Mouse (Mus musculus) thymus, postnatal 14 days (tissue): ENCODE measurements around the gene 4930523C07Rik.

Experiments
- DNase-seq: peaks from one replicate; pipeline ENCODE4 v3.0.0; 2021

Gene 4930523C07Rik

GRCm38 (mm10) chr1:160046786-160047185 lies 2.6 kb downstream of the 4930523C07Rik start:
- no peak for DNase-seq

- DNase-seq: no peak
Measured at GRCm38 (mm10) chr1:160047481-160047931, 3.3 kb downstream of the 4930523C07Rik start.

GRCm38 (mm10) chr1:160049131-160049880 lies 5.1 kb downstream of the 4930523C07Rik start:
- no peak for DNase-seq

GRCm38 (mm10) chr1:160050898-160051297 lies 6.7 kb downstream of the 4930523C07Rik start:
- DNase-seq: no peak

GRCm38 (mm10) chr1:160052556-160053315 lies 8.6 kb downstream of the 4930523C07Rik start:
- no peak for DNase-seq

- DNase-seq: peak; percentile 42
Measured at GRCm38 (mm10) chr1:160053510-160054305, 9.5 kb downstream of the 4930523C07Rik start.

- DNase-seq: no peak
Measured at GRCm38 (mm10) chr1:160054366-160055078, 10.3 kb downstream of the 4930523C07Rik start.

- no peak for DNase-seq
Measured at GRCm38 (mm10) chr1:160057657-160058056, 13.5 kb downstream of the 4930523C07Rik start.

- DNase-seq: no peak
Measured at GRCm38 (mm10) chr1:160059908-160060307, 15.7 kb downstream of the 4930523C07Rik start.

GRCm38 (mm10) chr1:160060542-160060941 lies 16.4 kb downstream of the 4930523C07Rik start:
- no peak for DNase-seq

GRCm38 (mm10) chr1:160061321-160061720 lies 17.1 kb downstream of the 4930523C07Rik start:
- no peak for DNase-seq

- peak; percentile 82 for DNase-seq
Measured at GRCm38 (mm10) chr1:160061725-160062366, 17.7 kb downstream of the 4930523C07Rik start.

- DNase-seq: no peak
Measured at GRCm38 (mm10) chr1:160064547-160065144, 20.5 kb downstream of the 4930523C07Rik start.

- peak; percentile 74 for DNase-seq
Measured at GRCm38 (mm10) chr1:160078882-160079661, 34.9 kb downstream of the 4930523C07Rik start.

GRCm38 (mm10) chr1:160080800-160081436 lies 36.7 kb downstream of the 4930523C07Rik start:
- DNase-seq: peak; percentile 90

GRCm38 (mm10) chr1:160082647-160083046 lies 38.5 kb downstream of the 4930523C07Rik start:
- no peak for DNase-seq

GRCm38 (mm10) chr1:160084239-160084638 lies 40.1 kb downstream of the 4930523C07Rik start:
- no peak for DNase-seq

- DNase-seq: no peak
Measured at GRCm38 (mm10) chr1:160086651-160087050, 42.5 kb downstream of the 4930523C07Rik start.

GRCm38 (mm10) chr1:160099659-160100302 lies 55.6 kb downstream of the 4930523C07Rik start:
- no peak for DNase-seq

- DNase-seq: no peak
Measured at GRCm38 (mm10) chr1:160100996-160101395, 56.8 kb downstream of the 4930523C07Rik start.
